Mouse (Mus musculus): ENCODE results near the gene Crtc3. TPM values are rescaled to one million over a fixed set of nuclear protein-coding genes. Genes with fewer than 3 reads are reported as not detected.

The Crtc3 gene
- polyA plus RNA-seq, 1 experiment from 2014 or later = 8.4 TPM

DNA sequence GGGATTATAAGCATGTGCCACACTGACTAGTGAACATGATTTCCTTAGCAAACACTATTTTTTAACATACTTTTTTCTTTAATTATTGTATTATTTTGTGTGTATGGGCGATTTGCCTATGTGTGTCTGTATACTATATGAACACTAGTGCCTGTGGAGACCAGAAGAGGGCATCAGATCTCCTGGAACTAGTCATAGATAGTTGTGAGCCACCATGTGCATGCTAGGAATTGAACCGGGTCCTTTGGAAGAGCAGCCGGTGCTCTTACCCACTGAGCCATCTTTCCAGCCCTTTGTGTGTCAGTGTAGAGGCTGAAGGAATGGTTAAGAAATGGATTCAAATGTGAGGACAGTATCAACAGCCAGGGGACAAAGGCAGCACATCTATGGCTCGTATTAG lies 82.2 kb downstream of the Crtc3 start:
- no peaks in the 10 kb centered on the region for H3K27me3 ChIP-seq (ENCODE audit: low read depth, poor library complexity, severe bottlenecking)
- no peak for DNase-seq (ENCODE audit: low spot score)
- peaks cover 25% of the 10 kb centered on the region for H3K4me1 ChIP-seq
- no peaks in the 10 kb centered on the region for H3K9me3 ChIP-seq (replicated peaks)
- 0 out of 2 replicates have a peak, but pooled peaks cover 5% of the 10 kb centered on the region for H3K36me3 ChIP-seq
- H3K27ac ChIP-seq (replicated peaks) = no peak overlapping the region
- 79% methylated on average over 4 of the region's 4 CpGs for WGBS
- no peak overlapping the region for H3K4me3 ChIP-seq

DNA sequence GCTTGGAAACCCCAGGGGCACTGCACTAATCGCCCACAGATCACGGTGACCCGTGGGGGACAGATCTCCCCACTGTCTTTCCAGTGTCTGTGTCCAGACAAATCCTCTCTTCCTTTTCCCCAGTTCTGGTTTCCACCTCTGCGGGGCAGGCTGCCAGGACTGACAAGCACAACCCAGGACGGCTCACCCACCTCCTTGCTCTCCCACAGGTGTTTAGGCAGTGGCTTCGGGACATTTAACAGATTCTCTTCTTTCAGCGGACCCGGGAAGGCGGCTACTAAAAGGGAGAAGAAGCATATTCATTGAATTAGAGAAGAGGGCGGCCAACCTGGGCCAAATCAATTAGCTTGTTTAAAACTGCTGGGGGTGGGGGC lies 83.1 kb downstream of the Crtc3 start:
- H3K4me3 ChIP-seq = no peak overlapping the region
- no peaks in the 10 kb centered on the region for H3K9me3 ChIP-seq (replicated peaks)
- H3K27ac ChIP-seq (replicated peaks) = 0 out of 2 replicates have a peak overlapping the region, but pooled peaks have one; percentile 24
- peaks cover 23% of the 10 kb centered on the region for H3K4me1 ChIP-seq
- 0 out of 2 replicates have a peak, but pooled peaks cover 5% of the 10 kb centered on the region for H3K36me3 ChIP-seq
- no peak for DNase-seq (ENCODE audit: low spot score)
- 10% methylated on average over 10 of the region's 10 CpGs for WGBS
- no peaks in the 10 kb centered on the region for H3K27me3 ChIP-seq (ENCODE audit: low read depth, poor library complexity, severe bottlenecking)

DNA sequence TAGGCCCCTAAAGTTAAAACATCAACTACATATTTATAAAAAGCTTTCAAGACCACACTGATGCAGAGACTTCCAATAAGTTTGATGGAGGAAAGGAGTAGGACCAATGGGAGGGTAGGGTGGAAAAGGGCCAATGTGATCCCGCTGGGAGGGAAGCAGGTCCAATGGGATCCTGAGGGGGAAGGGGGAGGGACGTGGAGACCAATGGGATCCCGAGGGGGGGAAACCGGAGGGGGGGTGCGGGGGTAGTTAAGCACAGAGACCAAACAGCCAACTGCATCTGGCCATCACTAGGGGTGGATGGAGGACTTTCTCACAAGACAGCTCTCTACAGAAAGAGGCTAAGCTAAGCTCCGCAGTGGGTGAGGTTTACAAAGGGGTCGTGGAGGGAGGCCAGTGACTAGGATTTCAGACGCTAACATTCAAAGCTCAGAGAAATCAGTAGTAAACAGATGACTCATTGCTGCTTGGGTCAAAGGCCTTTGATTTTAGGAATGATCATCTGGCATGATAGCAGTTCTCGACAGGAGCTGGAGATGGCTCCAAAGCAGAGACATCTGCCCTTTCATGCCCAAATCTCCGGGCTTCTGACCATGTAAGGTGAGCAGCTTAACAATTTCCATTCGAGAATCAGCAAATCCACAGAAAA lies 83.6 kb downstream of the Crtc3 start:
- H3K27me3 ChIP-seq (ENCODE audit: low read depth, poor library complexity, severe bottlenecking) = no peaks in the 10 kb centered on the region
- 33% methylated on average over 11 of the region's 11 CpGs for WGBS
- no peak overlapping the region for H3K27ac ChIP-seq (replicated peaks)
- peaks cover 23% of the 10 kb centered on the region for H3K4me1 ChIP-seq
- 0 out of 2 replicates have a peak, but pooled peaks cover 5% of the 10 kb centered on the region for H3K36me3 ChIP-seq
- H3K4me3 ChIP-seq = no peak overlapping the region
- H3K9me3 ChIP-seq (replicated peaks) = no peaks in the 10 kb centered on the region
- peak; percentile 19 for DNase-seq (ENCODE audit: low spot score)

DNA sequence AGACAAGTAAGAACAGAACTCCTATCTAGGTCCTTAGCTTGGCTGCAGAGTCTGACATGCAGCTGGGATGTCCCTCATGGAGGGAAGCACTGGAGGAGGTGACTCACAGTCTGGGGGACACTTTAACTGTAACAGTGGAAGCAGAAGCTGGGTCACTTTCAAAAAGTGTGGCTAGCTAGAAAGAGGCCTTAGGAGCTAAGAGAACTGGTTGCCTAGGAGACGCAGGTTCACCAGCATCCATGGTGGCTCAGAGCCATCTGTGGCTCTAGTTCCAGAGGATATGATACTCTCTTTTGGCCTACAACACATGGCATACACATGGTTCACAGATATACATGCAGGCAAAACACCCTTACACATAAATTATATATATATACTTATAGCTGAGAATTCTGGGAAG lies 86.1 kb downstream of the Crtc3 start:
- H3K4me3 ChIP-seq = no peak overlapping the region
- 94% methylated on average over 1 of the region's 1 CpGs for WGBS

DNA sequence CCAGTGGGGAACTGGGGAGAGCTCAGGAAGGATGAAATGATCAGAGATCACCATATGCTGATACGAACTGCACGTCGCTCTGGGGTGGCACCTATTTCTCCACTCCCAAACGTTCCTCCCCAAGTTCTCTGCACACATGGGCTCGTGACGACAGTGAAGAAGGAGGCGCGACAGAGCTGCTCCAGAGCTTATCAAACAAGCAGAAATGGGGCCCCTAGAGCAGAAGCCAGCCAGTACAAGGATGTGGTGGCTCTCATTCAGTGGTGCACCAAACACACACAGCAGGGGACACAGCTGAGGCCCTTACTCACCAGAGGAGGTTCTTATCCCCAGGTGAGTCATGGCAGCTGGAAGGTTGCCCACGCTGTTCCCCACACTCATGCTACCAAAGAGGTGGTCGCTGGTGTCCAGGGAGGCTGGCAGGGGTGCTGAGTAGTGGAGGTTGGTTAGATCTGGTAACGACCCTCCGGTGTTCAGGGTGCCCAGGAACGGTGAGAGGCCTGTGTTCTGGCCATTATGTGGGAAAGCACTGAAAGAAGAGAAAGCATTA lies 90.2 kb downstream of the Crtc3 start:
- no peaks in the 10 kb centered on the region for H3K27me3 ChIP-seq (ENCODE audit: low read depth, poor library complexity, severe bottlenecking)
- H3K36me3 ChIP-seq = peaks cover 40% of the 10 kb centered on the region
- no peak overlapping the region for H3K27ac ChIP-seq (replicated peaks)
- no peak overlapping the region for H3K4me3 ChIP-seq
- 88% methylated on average over 13 of the region's 13 CpGs for WGBS
- no peak for DNase-seq (ENCODE audit: low spot score)
- H3K4me1 ChIP-seq = no peaks in the 10 kb centered on the region
- H3K9me3 ChIP-seq (replicated peaks) = no peaks in the 10 kb centered on the region

More for the DNA sequence above, 86.1 kb downstream of the Crtc3 start:
- peaks cover 16% of the 10 kb centered on the region for H3K4me1 ChIP-seq
- H3K36me3 ChIP-seq = peaks cover 17% of the 10 kb centered on the region
- no peaks in the 10 kb centered on the region for H3K9me3 ChIP-seq (replicated peaks)
- no peaks in the 10 kb centered on the region for H3K27me3 ChIP-seq (ENCODE audit: low read depth, poor library complexity, severe bottlenecking)
- no peak for DNase-seq (ENCODE audit: low spot score)
- no peak overlapping the region for H3K27ac ChIP-seq (replicated peaks)

DNA sequence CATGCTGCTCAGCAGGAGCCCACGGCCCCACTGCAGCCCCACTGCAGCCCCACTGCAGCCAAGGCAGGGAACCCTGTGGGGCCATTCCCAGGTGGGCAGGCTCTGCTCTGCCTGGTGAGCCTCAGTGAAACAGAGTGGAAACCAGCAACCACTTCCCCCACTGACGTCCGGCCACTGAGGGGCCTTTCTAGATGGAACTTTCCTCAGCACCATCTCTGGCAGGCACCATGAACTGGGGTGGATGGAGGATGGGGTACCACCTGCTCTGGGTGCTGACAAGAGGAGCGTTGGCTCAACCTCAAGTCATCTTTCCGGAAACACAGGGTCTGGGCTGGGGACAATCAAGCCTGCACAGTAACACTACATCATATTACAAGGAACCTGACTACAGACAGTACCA lies 90.8 kb downstream of the Crtc3 start:
- DNase-seq (ENCODE audit: low spot score) = no peak
- WGBS = 89% methylated on average over 5 of the region's 5 CpGs
- Histone ChIP-seq H3K9me3 (replicated peaks) (no peaks in the 10 kb centered on the region), H3K27me3 (ENCODE audit: low read depth, poor library complexity, severe bottlenecking) (no peaks in the 10 kb centered on the region), H3K4me3 (no peak overlapping the region), H3K27ac (replicated peaks) (no peak overlapping the region), H3K4me1 (no peaks in the 10 kb centered on the region), H3K36me3 (peaks cover 41% of the 10 kb centered on the region)

DNA sequence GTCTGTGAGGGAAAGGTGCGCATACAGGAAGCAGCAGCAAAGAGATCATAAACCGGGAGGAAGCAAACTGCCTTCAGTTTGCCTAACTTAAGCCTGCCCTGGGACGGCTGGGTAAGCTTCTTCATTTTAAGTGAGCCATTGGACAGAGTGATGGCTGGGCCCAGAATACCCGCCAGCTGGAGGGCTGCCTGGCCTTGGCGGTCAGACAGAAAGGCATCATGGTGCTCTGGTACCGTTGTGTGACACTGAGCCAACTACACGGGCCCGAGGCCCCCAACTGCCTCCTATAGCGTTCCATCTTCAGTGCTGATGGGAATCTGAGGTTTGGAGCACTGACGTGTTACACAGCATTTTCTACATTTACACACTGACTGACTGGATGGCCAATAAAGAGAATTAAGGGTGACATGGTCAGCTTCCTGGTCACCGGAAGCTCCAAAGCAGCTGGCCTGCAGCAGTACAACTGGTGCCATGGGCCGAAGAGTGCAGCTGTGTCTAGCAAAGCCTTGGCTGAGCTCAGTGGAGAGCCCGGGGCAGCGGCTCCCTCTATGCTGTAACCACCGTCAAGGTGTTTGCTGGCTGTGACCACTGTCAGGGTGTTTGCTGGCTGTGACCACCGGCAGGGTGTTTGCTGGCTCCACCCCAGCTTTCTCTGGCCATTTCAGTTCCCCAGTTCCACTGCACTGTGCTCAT lies 99.5 kb downstream of the Crtc3 start:
- Histone ChIP-seq H3K27ac (replicated peaks) (no peak overlapping the region), H3K36me3 (peaks cover 52% of the 10 kb centered on the region), H3K4me1 (peaks cover 21% of the 10 kb centered on the region), H3K27me3 (ENCODE audit: low read depth, poor library complexity, severe bottlenecking) (no peaks in the 10 kb centered on the region), H3K4me3 (no peak overlapping the region), H3K9me3 (replicated peaks) (no peaks in the 10 kb centered on the region)
- 90% methylated on average over 16 of the region's 16 CpGs for WGBS
- DNase-seq (ENCODE audit: low spot score) = no peak

DNA sequence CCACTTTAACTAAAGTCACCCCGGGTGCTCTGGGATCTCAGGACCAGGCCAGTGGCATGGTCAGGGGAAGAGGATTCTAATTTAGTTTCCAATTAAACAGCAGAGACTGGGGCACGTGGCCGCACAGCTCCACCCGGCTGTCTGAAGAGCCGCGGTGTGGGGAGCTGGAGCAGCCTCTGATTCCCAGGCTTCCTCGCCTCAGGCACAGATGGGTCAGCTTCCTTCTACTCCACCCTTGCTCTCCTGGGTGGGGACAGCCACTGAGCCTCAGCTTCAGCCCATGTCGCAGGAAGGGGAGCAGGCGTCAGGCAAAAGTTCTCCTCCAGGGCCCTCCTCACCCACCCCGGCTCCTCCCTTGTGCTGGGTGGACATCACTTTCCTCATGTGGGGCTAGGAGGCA lies 101.0 kb downstream of the Crtc3 start:
- peak; percentile 34 for DNase-seq (ENCODE audit: low spot score)
- H3K4me3 ChIP-seq = peak overlapping the region; percentile 36; the same call in 1 of the 2 replicates
- peak overlapping the region; percentile 73 for H3K27ac ChIP-seq (replicated peaks)

DNA sequence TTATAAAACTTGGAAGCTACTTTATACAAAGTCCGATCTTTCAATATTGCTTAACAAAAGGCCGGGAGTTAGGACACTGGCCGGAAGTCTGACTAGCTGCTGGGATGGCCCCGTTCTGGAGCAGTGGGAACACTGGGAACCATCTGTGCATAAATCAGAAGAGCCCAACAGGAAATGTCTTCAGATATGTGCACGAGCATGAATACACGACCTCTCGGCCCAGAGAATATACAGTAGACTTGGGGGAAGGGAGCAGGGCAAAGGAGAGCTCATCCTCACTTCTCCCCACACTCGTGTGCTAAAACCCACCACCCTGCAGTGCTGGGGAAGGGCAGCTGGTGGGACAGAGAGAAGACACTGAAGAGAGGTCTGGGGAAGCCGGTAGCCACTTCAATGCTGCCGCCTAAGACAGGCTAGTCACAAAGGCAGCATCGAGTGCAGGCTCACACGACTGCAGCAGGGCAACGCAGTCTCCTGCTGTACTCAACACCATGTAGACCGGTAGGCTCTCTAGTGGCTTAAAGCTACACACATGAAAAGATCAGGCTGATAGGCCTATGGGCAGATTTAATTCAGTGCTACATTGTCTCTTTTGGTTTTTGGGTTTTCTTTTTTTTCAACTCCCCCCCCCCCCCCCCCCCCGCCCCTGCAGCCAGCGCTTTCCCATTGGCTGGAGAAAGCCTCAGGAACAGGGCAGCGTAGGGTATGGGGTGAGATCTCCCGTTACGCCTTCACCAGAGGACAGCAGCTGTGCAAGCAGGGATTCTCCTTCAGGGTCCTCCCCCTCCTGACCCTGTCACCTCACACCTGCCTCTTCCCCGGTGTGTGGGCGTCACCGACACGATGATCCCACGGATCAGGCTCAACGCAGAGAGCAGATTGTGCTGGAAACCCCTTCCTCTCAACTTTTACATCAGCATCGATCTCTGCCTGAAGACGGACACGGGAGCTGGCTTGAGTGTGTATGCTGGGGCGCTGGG lies 101.7 kb downstream of the Crtc3 start:
- H3K9me3 ChIP-seq (replicated peaks) = no peaks in the 10 kb centered on the region
- H3K4me3 ChIP-seq = peak overlapping the region; percentile 36; the same call in 1 of the 2 replicates
- peaks cover 28% of the 10 kb centered on the region for H3K4me1 ChIP-seq
- 41% methylated on average over 27 of the region's 29 CpGs for WGBS
- peak overlapping the region; percentile 73 for H3K27ac ChIP-seq (replicated peaks)
- peak; percentile 52 for DNase-seq (ENCODE audit: low spot score)
- no peaks in the 10 kb centered on the region for H3K27me3 ChIP-seq (ENCODE audit: low read depth, poor library complexity, severe bottlenecking)
- H3K36me3 ChIP-seq = peaks cover 34% of the 10 kb centered on the region

More for the DNA sequence above, 101.0 kb downstream of the Crtc3 start:
- Histone ChIP-seq H3K36me3 (peaks cover 41% of the 10 kb centered on the region), H3K27me3 (ENCODE audit: low read depth, poor library complexity, severe bottlenecking) (no peaks in the 10 kb centered on the region), H3K9me3 (replicated peaks) (no peaks in the 10 kb centered on the region), H3K4me1 (peaks cover 26% of the 10 kb centered on the region)
- 39% methylated on average over 10 of the region's 10 CpGs for WGBS

DNA sequence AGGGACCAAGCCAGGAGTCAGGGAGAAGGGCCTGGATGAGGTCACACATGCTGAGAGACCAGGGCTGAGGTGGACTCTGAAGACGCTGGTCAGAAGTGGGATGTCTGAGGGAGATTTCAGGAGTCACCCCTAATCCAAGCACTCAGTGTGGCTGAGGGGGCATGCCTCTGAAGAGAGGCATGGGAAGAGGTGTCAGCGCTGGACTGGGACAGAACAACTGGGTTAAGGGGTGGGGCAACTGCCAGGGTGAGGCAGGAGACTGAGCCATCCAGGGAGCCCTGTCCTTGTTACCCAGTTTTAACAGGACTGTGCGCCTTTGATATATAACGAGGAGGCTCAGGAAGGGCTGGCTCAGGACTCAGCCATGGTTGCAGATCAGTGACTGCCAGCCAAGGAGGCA lies 102.5 kb downstream of the Crtc3 start:
- Histone ChIP-seq H3K27me3 (ENCODE audit: low read depth, poor library complexity, severe bottlenecking) (no peaks in the 10 kb centered on the region), H3K4me1 (peaks cover 28% of the 10 kb centered on the region), H3K27ac (replicated peaks) (peak overlapping the region; percentile 71; the same call in 1 of the 2 replicates), H3K36me3 (peaks cover 26% of the 10 kb centered on the region), H3K4me3 (no peak overlapping the region), H3K9me3 (replicated peaks) (no peaks in the 10 kb centered on the region)
- WGBS = 75% methylated on average over 4 of the region's 4 CpGs
- DNase-seq (ENCODE audit: low spot score) = no peak

DNA sequence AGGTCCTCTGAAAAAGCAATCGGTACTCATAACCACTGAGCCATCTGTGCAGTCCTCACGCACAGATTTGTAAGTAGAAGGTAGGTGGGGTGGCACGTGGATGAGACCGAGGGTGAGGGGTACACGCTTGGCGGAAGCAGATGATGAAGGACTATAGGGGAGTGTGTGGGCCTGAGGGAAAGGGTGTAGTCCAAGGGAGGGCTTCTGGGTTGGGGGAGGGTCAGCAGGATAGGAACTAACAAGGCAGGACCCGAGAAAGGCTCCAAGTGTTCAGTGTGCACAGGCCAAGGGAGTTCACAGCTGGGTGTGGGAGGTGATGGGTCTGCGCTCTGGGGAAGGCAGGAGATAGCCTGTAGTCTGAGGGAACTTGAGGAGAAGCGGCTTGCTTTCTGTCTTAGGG lies 103.3 kb downstream of the Crtc3 start:
- no peak for DNase-seq (ENCODE audit: low spot score)
- no peak overlapping the region for H3K4me3 ChIP-seq
- H3K27ac ChIP-seq (replicated peaks) = no peak overlapping the region; the same call in 1 of the 2 replicates
- H3K4me1 ChIP-seq = peaks cover 28% of the 10 kb centered on the region
- no peaks in the 10 kb centered on the region for H3K9me3 ChIP-seq (replicated peaks)
- 88% methylated on average over 9 of the region's 9 CpGs for WGBS
- no peaks in the 10 kb centered on the region for H3K27me3 ChIP-seq (ENCODE audit: low read depth, poor library complexity, severe bottlenecking)
- peaks cover 21% of the 10 kb centered on the region for H3K36me3 ChIP-seq

DNA sequence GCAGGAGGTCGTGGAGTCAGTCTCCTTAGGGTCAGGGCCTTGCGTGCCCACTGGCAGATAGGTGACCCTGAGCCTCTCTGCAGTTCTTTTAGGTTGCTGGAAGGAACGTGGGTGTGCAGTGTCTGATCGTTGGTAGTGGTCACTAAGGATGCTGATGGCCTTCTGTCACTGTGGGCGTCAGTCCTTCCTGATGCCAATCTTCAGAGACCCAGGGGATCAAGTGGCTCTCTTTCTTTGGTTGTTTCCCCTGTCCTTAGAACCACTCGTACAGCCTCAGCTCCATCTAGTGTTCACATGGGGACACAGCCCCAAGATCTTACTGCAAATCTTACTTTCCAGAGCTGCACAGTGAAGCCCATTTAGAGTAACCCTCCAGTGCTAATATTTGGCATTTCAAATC lies 104.7 kb downstream of the Crtc3 start:
- Histone ChIP-seq H3K9me3 (replicated peaks) (no peaks in the 10 kb centered on the region), H3K27ac (replicated peaks) (no peak overlapping the region; the same call in 1 of the 2 replicates), H3K4me1 (peaks cover 28% of the 10 kb centered on the region), H3K27me3 (ENCODE audit: low read depth, poor library complexity, severe bottlenecking) (no peaks in the 10 kb centered on the region), H3K36me3 (peaks cover 7% of the 10 kb centered on the region; the same call in 1 of the 2 replicates), H3K4me3 (no peak overlapping the region)
- WGBS = 39% methylated on average over 6 of the region's 6 CpGs
- DNase-seq (ENCODE audit: low spot score) = peak; percentile 38
